Mouse (Mus musculus): ENCODE data around the gene Samd10. TPM values are rescaled to one million over a fixed set of nuclear protein-coding genes. Genes with fewer than 3 reads are reported as not detected.

Samd10 gene
- polyA plus RNA-seq, 1 experiment from 2014 or later, result 15.6 TPM

DNA sequence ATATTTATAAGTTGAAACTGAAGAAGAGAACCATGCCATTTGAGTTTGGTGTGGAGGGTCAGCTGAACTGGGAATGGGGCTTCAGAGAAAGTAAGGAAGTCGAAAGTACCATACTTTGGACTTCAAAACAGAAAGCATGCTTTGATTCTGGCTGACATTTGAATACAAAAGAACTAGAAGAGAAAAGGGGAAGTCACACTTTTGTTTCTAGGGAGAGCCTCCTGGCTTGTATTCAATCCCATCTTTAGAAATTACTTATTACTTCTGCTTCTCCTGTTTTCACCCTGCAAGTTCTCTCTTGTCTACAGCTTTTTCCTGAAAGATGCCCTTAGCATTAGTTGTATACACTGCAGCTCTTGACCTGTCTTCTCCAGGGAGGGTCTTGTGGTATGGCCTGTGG is 50.8 kb downstream of the Samd10 start:
- Histone ChIP-seq H3K4me1 (no peaks in the 10 kb centered on the region), H3K36me3 (peaks cover 67% of the 10 kb centered on the region), H3K4me3 (replicated peaks) (no peak overlapping the region), H3K9ac (no peak overlapping the region), H3K4me2 (replicated peaks) (no peak overlapping the region), H3K9me3 (replicated peaks) (no peaks in the 10 kb centered on the region), H3K27me3 (no peaks in the 10 kb centered on the region), H3K27ac (replicated peaks) (no peak overlapping the region)
- no peak for ATAC-seq (ENCODE audit: insufficient number of reproducible peaks, low FRiP score, low TSS enrichment, low read depth)
- 73% methylated on average over 1 of the region's 1 CpGs for WGBS

DNA sequence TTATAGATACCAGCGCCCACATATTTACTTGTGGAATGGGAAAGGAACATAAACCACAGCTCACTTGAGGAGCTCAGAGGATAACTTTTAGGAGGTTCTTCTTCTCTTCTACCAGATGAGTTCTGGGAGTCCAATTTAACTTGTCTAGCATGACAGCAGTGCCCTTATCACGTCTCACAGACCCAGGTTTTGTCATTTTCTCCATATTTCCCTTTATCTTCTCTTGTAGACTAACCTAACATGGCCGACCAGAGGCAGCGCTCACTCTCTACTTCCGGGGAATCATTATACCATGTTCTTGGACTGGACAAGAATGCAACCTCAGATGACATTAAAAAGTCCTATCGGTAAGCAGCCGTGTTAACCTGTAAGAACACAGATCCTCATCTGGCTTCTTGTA is 52.9 kb downstream of the Samd10 start:
- 95% methylated on average over 7 of the region's 7 CpGs for WGBS
- no peak overlapping the region for H3K4me3 ChIP-seq (replicated peaks)

More for the DNA sequence above, 52.9 kb downstream of the Samd10 start:
- Histone ChIP-seq H3K27ac (replicated peaks) (no peak overlapping the region), H3K4me1 (no peaks in the 10 kb centered on the region), H3K4me2 (replicated peaks) (no peak overlapping the region), H3K36me3 (peaks cover 50% of the 10 kb centered on the region), H3K9ac (no peak overlapping the region), H3K9me3 (replicated peaks) (no peaks in the 10 kb centered on the region), H3K27me3 (no peaks in the 10 kb centered on the region)
- no peak for ATAC-seq (ENCODE audit: insufficient number of reproducible peaks, low FRiP score, low TSS enrichment, low read depth)

Small RNA genes lying within 50 kb of the gene (microRNA-seq; reads per million reads assigned to microRNA genes)
- not detected for gene Mir7006 (ENCODE audit: borderline number of aligned reads)

Other genes starting within 250 kb of the Samd10 start
- gene Zgpat, start 234.3 kb downstream of the Samd10 start, polyA plus RNA-seq (2015; fragmentation: Nextera tagmentation; extraction: Ambion mirVana), result 43.2 and 44.3 TPM in 2 replicates
- gene Arfrp1, start 233.8 kb downstream of the Samd10 start, polyA plus RNA-seq (2015; fragmentation: Nextera tagmentation; extraction: Ambion mirVana), result 65.2 and 65.3 TPM in 2 replicates
- 23.6 and 24.7 TPM in 2 replicates for gene Lime1, start 219.1 kb downstream of the Samd10 start, polyA plus RNA-seq (2015; fragmentation: Nextera tagmentation; extraction: Ambion mirVana)
- 4.0 and 4.6 TPM in 2 replicates for gene Zbtb46, start 139.8 kb downstream of the Samd10 start, polyA plus RNA-seq (2015; fragmentation: Nextera tagmentation; extraction: Ambion mirVana)
- 0.18 and 0.24 TPM in 2 replicates for gene Abhd16b, start 106.0 kb downstream of the Samd10 start, polyA plus RNA-seq (2015; fragmentation: Nextera tagmentation; extraction: Ambion mirVana)
- gene Tpd52l2, start 102.1 kb downstream of the Samd10 start, polyA plus RNA-seq (2015; fragmentation: Nextera tagmentation; extraction: Ambion mirVana), result 166 and 173 TPM in 2 replicates
- 87.7 and 92.0 TPM in 2 replicates for gene Dnajc5, start 78.7 kb downstream of the Samd10 start, polyA plus RNA-seq (2015; fragmentation: Nextera tagmentation; extraction: Ambion mirVana)
- gene Uckl1, start 14.3 kb downstream of the Samd10 start, polyA plus RNA-seq (2015; fragmentation: Nextera tagmentation; extraction: Ambion mirVana), result 50.7 and 55.7 TPM in 2 replicates
- gene Prpf6, start 7.3 kb downstream of the Samd10 start, polyA plus RNA-seq (2015; fragmentation: Nextera tagmentation; extraction: Ambion mirVana), result 60.4 and 63.6 TPM in 2 replicates
- gene Zfp512b, start 6.4 kb downstream of the Samd10 start, polyA plus RNA-seq (2015; fragmentation: Nextera tagmentation; extraction: Ambion mirVana), result 62.1 and 74.8 TPM in 2 replicates
- gene Gm29797, start 57.8 kb upstream of the Samd10 start, polyA plus RNA-seq (2015; fragmentation: Nextera tagmentation; extraction: Ambion mirVana), result 0.24 and 0.31 TPM in 2 replicates
- 65.1 and 75.3 TPM in 2 replicates for gene Sox18, start 72.4 kb upstream of the Samd10 start, polyA plus RNA-seq (2015; fragmentation: Nextera tagmentation; extraction: Ambion mirVana)
- 24.0 and 25.7 TPM in 2 replicates for gene Tcea2, start 81.1 kb upstream of the Samd10 start, polyA plus RNA-seq (2015; fragmentation: Nextera tagmentation; extraction: Ambion mirVana)
- 72.2 and 79.7 TPM in 2 replicates for gene Rgs19, start 94.8 kb upstream of the Samd10 start, polyA plus RNA-seq (2015; fragmentation: Nextera tagmentation; extraction: Ambion mirVana)
- gene Lkaaear1, start 99.2 kb upstream of the Samd10 start, polyA plus RNA-seq (2015; fragmentation: Nextera tagmentation; extraction: Ambion mirVana), result not detected in 2 replicates
- gene Oprl1, start 115.8 kb upstream of the Samd10 start, polyA plus RNA-seq (2015; fragmentation: Nextera tagmentation; extraction: Ambion mirVana), result 0.18 and 0.84 TPM in 2 replicates
- 0.58 and 0.92 TPM in 2 replicates for gene Myt1, start 164.1 kb upstream of the Samd10 start, polyA plus RNA-seq (2015; fragmentation: Nextera tagmentation; extraction: Ambion mirVana)
- 34.8 and 36.8 TPM in 2 replicates for gene Pcmtd2, start 238.6 kb upstream of the Samd10 start, polyA plus RNA-seq (2015; fragmentation: Nextera tagmentation; extraction: Ambion mirVana)